Mouse (Mus musculus) mammary gland, adult 2 months (tissue): ENCODE measurements around the gene Polr2m. TPM values are rescaled to one million over a fixed set of nuclear protein-coding genes. Genes with fewer than 3 reads are reported as not detected.

Experiments
- polyA plus RNA-seq: library from polyadenylated mRNA; depleted of rRNA; stranded (reverse); fragments of >200 nt; gene quantifications from 2 replicates; pipeline ENCODE4 v1.2.3, GENCODE M21; 2012; ENCODE audit warnings: low replicate concordance; rRNA removed

Gene Polr2m
- polyA plus RNA-seq, result 227 and 1,325 TPM in 2 replicates

DNA sequence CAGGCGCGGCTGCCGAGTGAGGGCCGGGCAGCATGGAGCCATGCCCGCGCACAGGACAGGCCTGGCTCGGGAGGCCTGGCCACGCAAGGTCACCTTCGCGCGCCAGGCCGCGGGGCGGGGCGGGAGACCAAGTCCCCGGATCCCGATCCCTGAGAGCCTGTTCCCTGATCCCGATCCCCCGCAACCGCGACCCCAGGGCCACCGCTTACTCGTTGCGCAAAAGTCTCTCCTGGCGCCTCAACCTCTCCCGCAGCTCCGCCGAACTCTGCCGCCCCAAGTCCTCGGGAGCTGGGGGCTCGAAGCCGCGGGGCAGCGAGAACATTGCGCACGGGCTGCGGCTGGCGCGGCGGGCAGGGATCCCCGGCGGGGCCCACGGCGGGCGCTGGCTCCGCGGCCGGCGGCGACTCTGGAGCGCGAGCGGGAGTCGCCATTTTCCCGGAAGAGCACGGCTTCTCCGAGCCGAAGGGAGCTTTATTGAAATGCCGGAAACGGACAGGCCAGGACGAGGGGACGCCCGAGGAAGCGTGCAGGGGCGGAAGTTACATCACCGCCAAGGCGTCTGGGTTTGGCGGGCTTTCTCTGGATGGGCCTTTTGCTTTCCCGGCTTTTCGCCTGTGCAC, at the start of gene Polr2m:
TSS of gene Polr2m (minus strand) at position 461 of the 620 bp plus-strand sequence.

Other genes starting within 250 kb of the Polr2m start
- gene Myzap, start 106.4 kb upstream of the Polr2m start, polyA plus RNA-seq, result 3.8 and 5.0 TPM in 2 replicates